Mouse (Mus musculus): ENCODE results near the gene Pappa2. TPM values are rescaled to one million over a fixed set of nuclear protein-coding genes. Genes with fewer than 3 reads are reported as not detected.

The Pappa2 gene
- polyA plus RNA-seq, 1 experiment: 3.3 TPM

DNA sequence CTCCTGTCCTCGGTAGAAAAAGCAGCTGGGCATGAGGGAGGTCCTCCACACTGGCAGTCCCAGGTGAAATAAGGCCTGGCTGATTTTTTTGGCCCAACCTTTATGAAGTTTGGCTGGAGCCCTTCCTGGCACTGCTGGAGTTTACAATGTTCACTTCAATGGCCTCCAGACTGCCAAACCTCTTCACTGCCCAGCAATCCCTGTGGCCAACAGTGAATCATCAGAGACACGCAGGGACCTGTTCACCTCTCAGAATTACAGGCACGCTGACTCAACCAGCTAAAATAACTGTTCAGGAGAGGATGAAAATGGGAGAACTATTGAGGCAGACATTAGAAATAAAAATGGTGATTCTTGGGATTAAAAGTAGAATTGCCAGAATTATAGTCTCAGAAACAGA lies 63.2 kb downstream of the Pappa2 start:
- no peak overlapping the region for H3K27ac ChIP-seq (ENCODE audit: insufficient read depth, low read length)
- no peak overlapping the region for H3K4me3 ChIP-seq (ENCODE audit: insufficient read depth, low read length)
- H3K4me1 ChIP-seq (ENCODE audit: control insufficient read depth, insufficient read depth, low read length): peaks cover 4% of the 10 kb centered on the region; the same call in 1 of the 2 replicates
- TF ChIP-seq CTCF (IDR thresholded peaks at IDR 0.05; ENCODE audit: borderline replicate concordance, insufficient read depth, low read length) (no peak), POLR2A (IDR thresholded peaks at IDR 0.05; ENCODE audit: low read depth, low read length) (no peak)

DNA sequence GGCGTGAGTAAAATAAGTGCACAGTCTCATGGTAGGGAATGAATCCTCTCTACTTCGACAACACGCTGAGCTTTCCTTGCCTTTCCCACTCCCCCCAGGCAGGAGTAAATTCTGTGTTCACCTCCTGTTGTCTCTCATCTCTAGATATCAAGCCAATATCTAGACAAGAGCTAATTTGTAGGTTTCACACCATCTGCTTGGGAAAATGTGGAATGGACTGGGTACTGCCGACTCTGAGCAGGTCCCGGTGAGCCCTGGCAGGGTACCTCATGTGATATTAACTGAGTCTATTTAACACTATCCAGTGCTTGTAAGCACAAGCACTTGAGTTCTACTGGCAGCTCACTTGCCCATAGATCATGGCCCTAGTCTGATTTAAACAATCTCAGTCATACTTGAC lies 64.7 kb downstream of the Pappa2 start:
- H3K27ac ChIP-seq (ENCODE audit: insufficient read depth, low read length): no peak overlapping the region
- no peak overlapping the region for H3K4me3 ChIP-seq (ENCODE audit: insufficient read depth, low read length)
- H3K4me1 ChIP-seq (ENCODE audit: control insufficient read depth, insufficient read depth, low read length): peaks cover 4% of the 10 kb centered on the region; the same call in 1 of the 2 replicates
- TF ChIP-seq POLR2A (IDR thresholded peaks at IDR 0.05; ENCODE audit: low read depth, low read length): no peak
- no peak for TF ChIP-seq CTCF (IDR thresholded peaks at IDR 0.05; ENCODE audit: borderline replicate concordance, insufficient read depth, low read length)

DNA sequence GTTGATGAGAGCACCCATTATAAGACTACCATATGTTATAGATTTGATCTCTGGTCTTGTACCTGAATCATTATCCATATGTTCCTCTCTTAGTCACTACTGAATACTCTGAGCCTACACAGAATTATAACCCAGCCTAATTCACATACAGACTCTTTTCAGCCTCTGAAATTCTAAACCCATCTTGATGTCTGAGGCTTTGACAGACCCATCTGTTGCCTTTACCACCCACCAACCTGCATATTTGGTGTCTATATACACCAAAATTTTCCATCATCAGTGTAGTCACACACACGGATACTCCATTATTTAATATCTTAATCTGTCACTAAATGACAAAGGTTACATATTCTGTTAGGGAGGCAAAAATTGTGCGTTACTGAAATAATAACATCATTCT lies 69.6 kb downstream of the Pappa2 start:
- no peak for TF ChIP-seq POLR2A (IDR thresholded peaks at IDR 0.05; ENCODE audit: low read depth, low read length)
- no peak for TF ChIP-seq CTCF (IDR thresholded peaks at IDR 0.05; ENCODE audit: borderline replicate concordance, insufficient read depth, low read length)

DNA sequence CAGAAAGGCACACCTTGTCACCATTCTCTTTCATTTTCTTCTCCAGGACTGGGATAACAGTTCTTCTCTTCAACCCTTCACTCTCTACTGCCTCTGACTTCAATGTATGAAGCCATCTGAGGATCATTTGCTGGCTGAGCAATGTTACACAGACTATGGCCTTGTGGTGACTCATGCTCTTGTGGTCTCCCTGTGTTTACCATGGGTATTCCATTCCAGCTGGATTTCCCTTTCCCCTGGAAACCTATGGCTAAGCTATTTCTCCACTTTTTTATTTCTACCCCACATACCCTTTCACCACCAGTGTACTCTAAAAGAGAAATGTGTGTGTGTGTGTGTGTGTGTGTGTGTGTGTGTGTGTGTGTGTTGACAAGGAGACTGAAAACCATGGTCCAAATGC lies 83.0 kb downstream of the Pappa2 start:
- H3K4me3 ChIP-seq (ENCODE audit: insufficient read depth, low read length): no peak overlapping the region
- no peak for TF ChIP-seq POLR2A (IDR thresholded peaks at IDR 0.05; ENCODE audit: low read depth, low read length)
- H3K4me1 ChIP-seq (ENCODE audit: control insufficient read depth, insufficient read depth, low read length): peaks cover 4% of the 10 kb centered on the region
- H3K27ac ChIP-seq (ENCODE audit: insufficient read depth, low read length): no peak overlapping the region

More for the DNA sequence above, 69.6 kb downstream of the Pappa2 start:
- no peaks in the 10 kb centered on the region for H3K4me1 ChIP-seq (ENCODE audit: control insufficient read depth, insufficient read depth, low read length)
- H3K27ac ChIP-seq (ENCODE audit: insufficient read depth, low read length): no peak overlapping the region
- no peak overlapping the region for H3K4me3 ChIP-seq (ENCODE audit: insufficient read depth, low read length)

DNA sequence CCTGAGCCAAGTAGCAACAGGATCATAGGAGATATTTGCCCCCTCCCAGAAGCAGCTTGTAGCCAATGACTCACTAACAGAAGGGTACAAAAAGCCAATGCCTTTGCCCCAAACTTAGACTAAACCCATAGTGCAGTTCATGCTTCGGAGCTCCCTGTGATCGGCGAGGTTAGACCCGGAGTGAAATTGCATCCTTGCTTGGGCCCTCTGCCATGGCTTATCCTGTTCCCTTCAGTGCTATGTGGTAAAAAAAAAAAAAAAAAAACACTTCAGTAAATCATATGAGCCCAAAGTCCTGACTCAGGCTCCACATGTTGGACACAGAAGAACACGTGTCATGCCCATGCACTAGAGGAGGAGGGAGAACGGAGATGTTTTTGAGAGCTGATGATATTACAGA lies 85.8 kb downstream of the Pappa2 start:
- Histone ChIP-seq H3K27ac (ENCODE audit: insufficient read depth, low read length) (no peak overlapping the region), H3K4me1 (ENCODE audit: control insufficient read depth, insufficient read depth, low read length) (peaks cover 4% of the 10 kb centered on the region), H3K4me3 (ENCODE audit: insufficient read depth, low read length) (no peak overlapping the region)
- TF ChIP-seq CTCF (IDR thresholded peaks at IDR 0.05; ENCODE audit: borderline replicate concordance, insufficient read depth, low read length) (no peak), POLR2A (IDR thresholded peaks at IDR 0.05; ENCODE audit: low read depth, low read length) (no peak)

DNA sequence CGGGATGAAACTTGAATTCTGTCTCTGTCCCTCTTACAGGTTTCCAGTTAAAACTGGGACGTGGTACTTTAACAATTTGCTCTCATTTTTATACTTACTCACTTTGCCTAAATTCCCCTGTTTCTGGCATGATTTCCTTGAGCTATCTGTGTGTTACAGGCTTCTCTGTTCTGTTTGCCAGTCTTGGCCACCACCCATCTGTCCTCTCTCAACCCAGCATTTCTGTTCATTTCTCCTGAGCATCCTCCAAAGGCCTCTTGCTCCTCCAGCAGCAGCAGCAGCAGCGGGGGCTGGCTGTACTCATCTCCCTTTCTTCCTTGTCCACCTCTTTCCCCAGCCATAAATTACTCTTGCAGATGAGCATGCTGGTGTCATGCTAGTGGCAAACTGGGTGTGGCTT lies 104.8 kb downstream of the Pappa2 start:
- Histone ChIP-seq H3K27ac (ENCODE audit: insufficient read depth, low read length) (no peak overlapping the region), H3K4me1 (ENCODE audit: control insufficient read depth, insufficient read depth, low read length) (no peaks in the 10 kb centered on the region), H3K4me3 (ENCODE audit: insufficient read depth, low read length) (no peak overlapping the region)
- TF ChIP-seq CTCF (IDR thresholded peaks at IDR 0.05; ENCODE audit: borderline replicate concordance, insufficient read depth, low read length) (no peak), POLR2A (IDR thresholded peaks at IDR 0.05; ENCODE audit: low read depth, low read length) (no peak)

DNA sequence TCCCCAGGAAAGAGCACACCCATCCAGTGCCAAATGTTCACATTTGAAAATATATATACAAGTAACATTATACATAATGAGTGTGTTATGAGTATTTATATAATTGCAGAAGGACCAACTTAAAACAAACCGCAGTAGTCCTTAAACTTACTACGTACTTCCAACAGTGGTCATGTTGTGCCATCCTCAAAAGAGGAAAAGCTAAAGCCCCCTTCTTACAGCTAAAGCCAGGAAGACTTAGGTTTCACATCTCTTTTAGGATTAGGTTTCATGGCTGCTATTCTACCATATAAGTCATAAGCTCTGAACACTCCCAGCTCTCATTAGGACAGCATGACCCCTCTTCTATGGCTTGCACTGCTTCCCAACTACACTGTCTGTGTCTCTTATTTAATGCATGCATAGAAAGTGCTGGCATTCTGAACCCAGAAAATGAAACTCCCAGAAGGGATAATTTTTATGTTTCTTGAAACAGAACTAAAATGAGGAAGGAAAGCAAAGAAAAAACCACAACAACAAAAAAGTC lies 105.7 kb downstream of the Pappa2 start:
- TF ChIP-seq CTCF (IDR thresholded peaks at IDR 0.05; ENCODE audit: borderline replicate concordance, insufficient read depth, low read length) (no peak), POLR2A (IDR thresholded peaks at IDR 0.05; ENCODE audit: low read depth, low read length) (no peak)
- Histone ChIP-seq H3K27ac (ENCODE audit: insufficient read depth, low read length) (no peak overlapping the region), H3K4me1 (ENCODE audit: control insufficient read depth, insufficient read depth, low read length) (no peaks in the 10 kb centered on the region), H3K4me3 (ENCODE audit: insufficient read depth, low read length) (no peak overlapping the region)

DNA sequence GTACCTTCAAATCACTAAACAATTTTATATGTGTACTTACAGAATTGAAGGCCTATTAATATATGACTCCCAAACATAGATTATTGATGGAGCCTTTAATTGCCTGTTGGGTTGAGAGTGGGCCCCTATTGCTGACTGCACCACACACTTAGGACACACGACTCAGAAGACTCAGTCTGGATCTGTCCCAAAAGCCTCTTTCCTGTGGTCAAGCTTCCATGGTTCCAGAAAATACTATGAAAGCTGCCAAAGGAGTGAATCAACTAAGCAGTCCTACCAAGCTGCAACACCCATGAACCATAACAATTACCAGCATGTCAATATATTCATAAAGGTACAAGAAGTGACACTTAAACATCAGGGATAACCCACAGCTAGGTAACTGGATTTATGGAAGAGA lies 106.7 kb downstream of the Pappa2 start:
- no peak overlapping the region for H3K27ac ChIP-seq (ENCODE audit: insufficient read depth, low read length)
- H3K4me3 ChIP-seq (ENCODE audit: insufficient read depth, low read length): no peak overlapping the region
- H3K4me1 ChIP-seq (ENCODE audit: control insufficient read depth, insufficient read depth, low read length): no peaks in the 10 kb centered on the region
- TF ChIP-seq CTCF (IDR thresholded peaks at IDR 0.05; ENCODE audit: borderline replicate concordance, insufficient read depth, low read length): no peak
- TF ChIP-seq POLR2A (IDR thresholded peaks at IDR 0.05; ENCODE audit: low read depth, low read length): no peak

DNA sequence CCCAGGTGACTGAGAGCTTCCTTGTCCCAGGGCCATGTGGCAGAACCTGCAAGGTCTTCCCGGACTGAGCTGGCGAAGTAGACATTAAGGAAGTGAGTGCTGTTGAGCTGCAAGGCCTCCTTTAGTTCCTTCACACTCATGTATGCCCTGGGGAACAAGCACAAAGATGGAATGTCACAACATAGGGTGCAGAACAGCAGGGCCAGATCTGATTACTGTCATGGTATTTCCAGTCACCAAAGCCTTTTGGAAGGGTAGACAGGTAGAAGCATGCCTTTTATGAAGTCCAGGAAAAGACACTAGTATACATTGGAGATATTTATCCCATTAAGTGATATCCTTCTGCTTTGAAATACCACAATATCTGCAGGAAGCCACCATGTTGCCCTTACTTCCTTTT lies 108.9 kb downstream of the Pappa2 start:
- TF ChIP-seq CTCF (IDR thresholded peaks at IDR 0.05; ENCODE audit: borderline replicate concordance, insufficient read depth, low read length) (no peak), POLR2A (IDR thresholded peaks at IDR 0.05; ENCODE audit: low read depth, low read length) (no peak)
- Histone ChIP-seq H3K4me1 (ENCODE audit: control insufficient read depth, insufficient read depth, low read length) (no peaks in the 10 kb centered on the region), H3K27ac (ENCODE audit: insufficient read depth, low read length) (no peak overlapping the region), H3K4me3 (ENCODE audit: insufficient read depth, low read length) (no peak overlapping the region)

DNA sequence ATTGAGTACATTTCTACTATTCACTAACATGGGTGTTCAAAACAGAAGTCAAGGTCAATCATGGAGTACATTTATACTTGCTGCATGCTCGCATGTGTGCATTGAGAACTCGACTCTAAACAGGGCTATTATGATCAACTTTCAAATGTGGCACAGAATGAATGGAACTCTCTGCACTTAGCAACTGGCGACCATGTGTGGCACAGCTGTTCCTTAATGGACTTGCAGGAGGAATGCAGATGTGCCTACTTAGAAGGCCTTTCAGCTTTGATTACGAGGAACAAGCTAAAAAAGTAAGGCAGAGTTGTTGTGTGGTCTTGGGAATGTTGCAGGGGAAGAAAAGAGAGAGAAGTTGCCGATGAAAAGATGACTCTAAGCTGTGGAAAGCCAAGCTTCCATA lies 120.1 kb downstream of the Pappa2 start:
- Histone ChIP-seq H3K27ac (ENCODE audit: insufficient read depth, low read length) (no peak overlapping the region), H3K4me3 (ENCODE audit: insufficient read depth, low read length) (no peak overlapping the region), H3K4me1 (ENCODE audit: control insufficient read depth, insufficient read depth, low read length) (no peaks in the 10 kb centered on the region)
- TF ChIP-seq CTCF (IDR thresholded peaks at IDR 0.05; ENCODE audit: borderline replicate concordance, insufficient read depth, low read length) (no peak), POLR2A (IDR thresholded peaks at IDR 0.05; ENCODE audit: low read depth, low read length) (no peak)

Data from embryonic fibroblast, embryonic 13.5 days (primary cell).